Mouse (Mus musculus): ENCODE measurements at regions not wholly inside any gene's neighbourhood (a gene's known extent, or its start where the extent isn't known, plus 50 kb on each side); places are given as distances from the start of the nearest gene placed in this dataset.

- TF ChIP-seq CTCF (IDR thresholded peaks at IDR 0.05; ENCODE audit: low read depth, low read length) = no peak
- no peak for TF ChIP-seq POLR2A (IDR thresholded peaks at IDR 0.05; ENCODE audit: borderline replicate concordance, low read depth, low read length)
Observed at GRCm38 (mm10) chr16:78481571-78481970, 94.9 kb downstream of the D16Ertd472e start.
